Mouse (Mus musculus) heart, adult 9 months (tissue): Measurements from ENCODE around the gene Baiap2.

Experiments
- DNase-seq, 2 experiments: peaks; one replicate each; pipeline ENCODE4 v3.0.0; 2022; ENCODE audit warnings: low spot score in 2 of 2

Baiap2 gene

GRCm38 (mm10) chr11:119919897-119920296, 22.7 kb upstream of the Baiap2 start:
- DNase-seq, result peak in 1 of 2 experiments; percentile 41

GRCm38 (mm10) chr11:119920668-119921067, 21.9 kb upstream of the Baiap2 start:
- no peak for DNase-seq

DNA sequence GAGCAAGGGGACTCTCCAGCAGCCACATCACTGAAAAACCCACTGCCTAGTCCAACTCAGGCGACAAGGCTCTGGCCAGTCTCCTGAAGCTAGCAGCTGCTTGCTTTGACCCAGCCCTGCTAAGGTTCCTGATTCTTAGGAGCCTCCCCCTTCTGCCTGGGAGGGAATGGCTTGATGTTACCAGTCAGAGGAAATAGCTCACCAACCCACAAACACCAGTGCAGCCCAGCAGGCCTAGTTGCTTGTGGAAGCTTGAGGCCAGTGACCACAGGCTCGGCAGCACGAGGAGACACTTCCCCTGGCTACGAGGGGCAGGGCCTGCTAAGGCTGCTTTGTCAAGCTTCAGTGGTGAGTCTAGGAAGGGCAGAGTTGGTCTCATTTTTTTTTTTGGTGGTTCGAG, 17.4 kb upstream of the Baiap2 start:
- peak; percentile 42 to 67 for DNase-seq

- no peak for DNase-seq
Measured at GRCm38 (mm10) chr11:119926762-119927161, 15.8 kb upstream of the Baiap2 start.

DNA sequence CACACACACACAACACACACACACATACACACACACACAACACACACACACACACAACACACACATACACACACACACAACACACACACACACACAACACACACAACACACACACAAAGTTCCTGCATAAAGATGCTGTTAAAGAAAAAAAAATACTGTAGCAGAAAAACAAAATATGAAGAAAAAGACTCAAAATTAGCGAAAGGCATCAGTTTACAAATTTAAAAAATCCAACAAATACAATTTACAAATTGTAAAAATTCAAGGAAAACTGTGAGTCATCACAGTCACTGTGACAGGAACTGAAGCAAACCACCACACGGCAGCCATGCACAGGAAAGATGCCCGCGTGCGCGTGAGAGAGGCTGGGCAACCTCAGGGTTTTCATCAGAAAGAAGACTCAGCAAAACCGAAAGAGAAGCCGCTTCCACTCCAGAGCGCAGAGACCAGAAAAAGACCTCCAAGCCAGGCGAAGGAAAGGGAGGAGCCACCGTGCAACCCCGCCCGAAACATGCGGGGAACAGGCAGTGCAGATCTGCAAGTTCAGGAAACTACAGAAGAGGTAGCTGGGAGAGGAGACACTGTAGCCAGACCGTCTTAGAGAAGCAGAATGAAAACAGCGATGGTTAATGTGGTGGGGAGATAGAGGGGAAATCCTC, 14.4 kb upstream of the Baiap2 start:
- DNase-seq, result peak; percentile 62

DNA sequence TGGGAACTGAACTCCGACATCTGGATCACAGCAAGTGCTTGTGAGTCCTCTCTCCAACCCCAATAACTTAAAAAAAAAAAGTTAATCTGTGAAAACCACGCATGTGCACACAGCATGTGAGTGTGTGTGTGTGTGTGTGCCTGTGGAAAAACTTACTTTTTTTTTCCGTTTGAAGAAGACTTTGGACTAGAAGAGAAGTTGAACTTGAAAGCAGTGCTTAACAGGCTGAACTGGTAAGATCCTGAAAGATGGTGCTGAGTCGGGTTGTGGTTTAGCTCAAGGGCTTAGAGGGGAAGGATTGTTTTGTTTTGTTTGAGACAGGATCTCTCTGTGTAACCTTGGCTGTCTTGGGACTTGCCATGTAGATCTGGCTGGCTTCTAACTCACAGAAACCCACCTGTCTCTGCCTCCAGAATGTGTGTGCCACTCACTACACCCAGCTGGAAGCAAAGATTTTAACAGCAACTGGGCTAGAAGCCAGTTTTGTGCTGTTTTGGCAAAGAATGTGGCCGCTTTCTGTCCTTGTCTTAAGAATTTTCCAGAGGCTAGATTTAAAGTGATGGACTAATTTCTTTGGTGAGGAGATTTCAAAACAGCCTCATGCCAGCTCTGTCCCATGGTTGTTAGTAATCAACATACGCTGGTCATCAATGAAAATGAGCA, 12.8 kb upstream of the Baiap2 start:
- DNase-seq, result no peak

DNA sequence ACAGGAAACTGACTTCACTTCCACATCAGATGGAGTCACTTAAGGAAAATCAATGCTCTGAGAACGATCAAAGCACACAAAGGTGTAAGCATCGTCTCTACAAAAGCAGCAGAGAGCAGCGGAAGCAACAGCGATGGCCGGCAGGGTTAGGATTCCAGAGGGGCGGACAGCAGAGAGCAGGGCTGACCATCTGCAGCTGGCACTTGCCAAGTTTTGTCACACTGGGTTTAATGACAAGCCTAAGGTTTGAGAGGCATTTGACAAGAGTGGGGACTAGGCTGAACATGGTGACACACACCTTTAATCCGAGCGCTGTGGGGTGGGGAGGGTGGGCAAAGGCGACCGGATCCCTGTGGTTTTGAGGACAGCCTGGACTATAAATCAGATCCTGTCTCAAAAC, 10.8 kb upstream of the Baiap2 start:
- no peak for DNase-seq

GRCm38 (mm10) chr11:119933142-119933541, 9.4 kb upstream of the Baiap2 start:
- peak; percentile 65 to 73 for DNase-seq

DNA sequence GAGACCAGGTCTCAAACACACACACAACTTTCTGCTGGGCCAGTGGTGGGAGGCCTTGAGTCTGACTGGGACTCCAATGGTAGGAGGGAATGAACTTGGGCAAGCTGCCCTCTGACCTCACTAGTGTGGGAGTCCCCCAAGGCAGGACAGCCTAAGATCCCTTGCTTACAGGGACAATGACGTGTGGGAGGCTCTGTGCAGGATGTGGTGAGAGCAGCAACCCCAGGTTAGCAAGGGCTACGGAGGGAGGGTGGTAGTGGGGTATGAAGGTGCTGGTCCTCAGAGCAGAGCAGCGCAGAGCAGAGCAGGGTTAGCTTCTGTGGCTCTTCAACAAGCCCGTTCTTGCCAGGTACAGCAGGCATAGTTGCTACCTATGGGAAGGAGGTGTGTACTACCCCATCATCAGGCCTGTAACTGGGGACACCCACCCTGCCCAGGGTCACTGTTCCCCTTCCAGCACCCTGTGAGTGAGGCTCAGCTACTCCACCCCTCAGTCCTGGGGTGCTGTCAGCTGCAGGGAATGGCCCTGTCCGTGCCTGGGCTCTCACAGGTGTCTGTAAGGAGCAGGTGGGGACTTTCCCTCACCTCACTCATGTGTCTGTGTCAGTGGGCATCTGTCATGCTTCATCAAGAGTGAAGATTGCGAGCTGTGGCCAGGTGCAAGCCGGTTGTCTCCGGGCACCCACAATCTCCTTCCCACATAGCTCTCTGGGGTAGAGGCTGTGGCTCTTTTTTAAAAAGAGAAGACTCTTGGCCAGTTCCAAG, 8.6 kb upstream of the Baiap2 start:
- DNase-seq, result no peak

- DNase-seq, result no peak
Measured at GRCm38 (mm10) chr11:119934773-119935172, 7.8 kb upstream of the Baiap2 start.

DNA sequence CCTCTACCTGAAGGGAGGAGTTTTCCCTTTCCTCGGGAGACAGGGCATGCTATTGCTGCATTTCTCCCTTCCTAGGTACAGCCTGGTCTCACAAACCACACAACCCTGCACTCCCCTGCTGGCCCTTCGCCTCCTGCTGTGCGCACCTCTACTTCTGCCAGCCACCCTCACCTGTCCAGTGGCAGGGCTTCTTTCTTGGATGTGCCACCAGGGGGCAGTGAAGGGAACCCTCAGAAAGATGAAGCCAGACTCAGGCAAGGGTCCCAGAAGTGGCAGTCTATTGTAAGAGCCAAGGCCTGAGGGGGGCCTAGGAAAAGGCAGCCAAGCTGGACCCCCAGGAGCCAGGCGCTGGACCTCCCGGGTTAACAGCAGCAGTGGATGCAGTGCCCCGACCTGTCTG, 7.1 kb upstream of the Baiap2 start:
- DNase-seq, result no peak

- no peak for DNase-seq
Measured at GRCm38 (mm10) chr11:119936456-119936855, 6.1 kb upstream of the Baiap2 start.

GRCm38 (mm10) chr11:119937216-119937615, 5.3 kb upstream of the Baiap2 start:
- DNase-seq, result no peak

- no peak for DNase-seq
Measured at GRCm38 (mm10) chr11:119937772-119938502, 4.6 kb upstream of the Baiap2 start.

DNA sequence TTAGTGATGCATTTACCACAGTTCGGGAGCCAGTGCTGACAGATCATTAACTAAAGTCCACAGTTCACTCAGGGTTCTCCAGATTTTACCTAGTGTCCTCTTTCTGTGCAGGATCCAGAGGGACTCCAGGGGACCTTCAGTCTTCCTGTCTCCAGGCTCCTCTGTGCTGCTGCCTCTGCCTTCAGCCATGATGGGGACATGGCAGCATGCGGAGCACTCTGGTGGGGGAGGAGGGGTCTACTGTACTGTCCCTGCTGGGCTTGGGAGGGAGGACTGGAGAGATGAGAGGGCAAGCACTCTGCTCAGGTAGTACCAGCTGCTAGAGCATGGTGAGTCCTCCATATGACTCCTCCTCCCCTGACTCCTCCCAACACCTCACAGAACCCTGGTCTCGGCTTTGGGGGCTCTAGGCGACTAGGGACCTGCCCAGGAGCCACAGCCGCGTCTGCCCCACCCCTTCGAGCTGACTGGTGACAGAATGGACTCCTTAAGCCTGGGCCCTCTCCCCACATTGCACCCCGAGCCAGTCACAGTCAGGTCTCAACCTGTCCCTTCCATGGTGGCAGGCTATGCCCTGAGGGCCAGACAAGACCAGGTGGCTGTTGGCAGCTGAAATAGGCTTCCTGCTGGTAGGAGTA, 3.4 kb upstream of the Baiap2 start:
- no peak for DNase-seq

DNA sequence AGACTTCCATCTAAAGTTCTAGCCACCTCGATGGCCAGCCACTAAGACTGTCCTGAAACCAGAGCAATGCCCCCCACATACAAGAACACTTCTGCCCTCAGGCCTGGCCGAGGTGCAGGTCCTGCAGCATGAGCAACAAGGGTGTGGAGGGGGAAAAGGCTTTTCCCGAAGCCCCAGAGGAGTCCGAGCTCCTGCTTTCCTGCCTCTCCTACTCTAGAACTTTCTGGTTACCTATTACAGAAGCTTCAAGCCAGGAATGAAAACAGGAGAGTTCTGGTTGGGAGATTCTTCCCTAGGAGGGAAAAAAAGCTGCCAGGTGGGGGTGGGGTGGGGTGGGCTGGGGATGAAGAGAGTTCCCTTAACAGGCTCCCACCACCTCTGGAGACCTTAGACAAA, 2.9 kb upstream of the Baiap2 start:
- DNase-seq, result no peak

- no peak for DNase-seq
Measured at GRCm38 (mm10) chr11:119940142-119940541, 2.4 kb upstream of the Baiap2 start.

GRCm38 (mm10) chr11:119941794-119942193, 769 bp upstream of the Baiap2 start:
- no peak for DNase-seq

DNA sequence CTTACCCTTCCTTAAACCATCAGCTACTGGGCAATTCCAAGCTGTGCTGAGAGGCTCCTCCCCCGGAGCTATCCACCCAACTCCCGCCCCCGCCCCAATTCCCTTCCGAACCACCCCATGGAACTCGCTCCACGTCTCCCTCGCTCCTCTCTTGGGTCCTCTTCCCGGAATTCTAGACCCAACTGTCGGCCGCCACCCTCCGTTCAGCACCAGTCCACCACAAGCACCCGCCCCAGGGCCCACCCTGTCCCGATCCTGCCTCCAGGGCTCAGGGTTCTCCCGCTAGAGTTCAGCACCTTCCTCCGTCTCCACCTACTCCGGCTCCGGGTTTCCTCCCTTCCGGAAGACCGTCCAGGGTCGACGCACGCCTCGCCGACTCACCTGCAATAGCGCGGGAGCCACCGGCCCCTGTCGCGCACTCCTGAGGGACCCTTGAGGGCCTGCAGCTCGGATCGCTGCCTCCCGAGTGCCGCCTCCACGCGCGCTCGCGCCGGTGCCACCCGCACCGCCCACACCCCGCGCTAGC, 299 bp upstream of the Baiap2 start:
- DNase-seq, result no peak

DNA sequence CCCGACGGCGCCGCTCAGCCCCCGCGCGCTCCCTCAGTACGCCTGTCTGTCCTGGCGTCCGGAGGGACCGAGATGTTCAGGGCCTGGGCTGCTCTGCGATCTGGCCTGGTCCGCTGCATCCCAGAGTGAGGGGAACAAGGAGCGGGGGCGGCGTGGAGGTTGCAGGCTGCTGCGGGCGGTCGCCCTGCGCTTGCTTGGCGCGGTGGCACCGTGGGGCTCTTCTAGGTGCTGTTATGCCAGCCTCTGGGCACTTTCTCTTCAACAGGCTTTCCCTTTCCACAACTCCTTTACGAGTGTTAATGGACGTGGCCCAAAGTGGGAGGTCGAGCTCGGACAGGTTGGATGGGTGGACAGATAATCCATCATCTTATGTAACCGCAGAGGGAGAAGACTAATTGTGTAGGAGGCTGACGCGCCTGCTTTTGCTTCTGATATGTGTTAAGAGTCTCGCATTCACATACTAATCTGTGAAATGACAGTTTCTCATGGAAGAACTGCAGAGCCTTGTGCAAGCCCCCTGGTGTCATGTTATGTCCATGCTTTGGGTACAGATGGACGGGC, 945 bp downstream of the Baiap2 start:
- DNase-seq, result no peak

DNA sequence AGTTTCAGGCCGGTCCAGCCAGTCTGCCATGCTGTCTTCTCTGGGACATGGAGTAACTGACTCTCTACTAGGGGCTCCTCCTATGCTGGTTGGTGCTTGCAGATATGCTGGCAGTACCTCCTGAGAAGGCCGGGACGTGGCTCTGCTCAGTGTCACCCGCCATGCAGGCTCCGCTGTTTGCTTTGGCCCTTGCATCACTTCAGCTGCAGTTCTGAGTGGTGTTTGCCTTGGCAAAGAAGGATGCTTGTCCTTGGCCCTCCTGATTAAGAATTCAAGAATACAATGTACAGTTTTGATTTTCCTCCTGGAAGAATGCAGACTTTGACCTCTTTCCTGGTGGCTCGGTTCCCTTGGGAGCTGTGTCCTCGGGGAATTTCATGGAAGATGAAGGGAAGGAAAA, 2.8 kb downstream of the Baiap2 start:
- DNase-seq, result peak; percentile 59 to 71
